Mouse (Mus musculus) neural tube, embryonic 11.5 days (tissue): ENCODE results near the gene Ctdsp2. TPM values are rescaled to one million over a fixed set of nuclear protein-coding genes. Genes with fewer than 3 reads are reported as not detected.
A peak's percentile ranks its signal among the peaks of the same experiment; 100 is the strongest.

Experiments used
- ATAC-seq: fragments of 200-750 bp; cut with Nextera tagmentation; 2 replicates; pipeline ENCODE4 v1.8.0; 2017; ENCODE audit warnings: moderate number of reproducible peaks, mild to moderate bottlenecking, moderate TSS enrichment, moderate library complexity; ENCODE audit not compliant: insufficient read depth, low FRiP score, low TSS enrichment
- DNase-seq: peaks from one replicate; pipeline ENCODE4 v3.0.0-alpha.2; 2015; ENCODE audit warnings: low spot score
- H3K27ac ChIP-seq: fragments of 300-500 bp; sonication (generic); 2 replicates; pipeline ENCODE4 v1.5.1; 2014; ENCODE audit warnings: low read depth, mild to moderate bottlenecking, low read length
- H3K27me3 ChIP-seq: fragments of 300-500 bp; sonication (generic); 2 replicates; pipeline ENCODE4 v1.6.1; 2014; ENCODE audit warnings: mild to moderate bottlenecking, low read length, mixed read lengths; ENCODE audit not compliant: control insufficient read depth, insufficient read depth
- H3K36me3 ChIP-seq: fragments of 300-500 bp; sonication (generic); 2 replicates; pipeline ENCODE4 v1.6.1; 2014; ENCODE audit warnings: mild to moderate bottlenecking, low read length, moderate library complexity, mixed read lengths; ENCODE audit not compliant: control insufficient read depth, insufficient read depth
- H3K4me1 ChIP-seq: fragments of 300-500 bp; sonication (generic); 2 replicates; pipeline ENCODE4 v1.6.1; 2014; ENCODE audit warnings: low read length, mixed read lengths; ENCODE audit not compliant: control insufficient read depth, insufficient read depth
- H3K4me2 ChIP-seq: fragments of 300-500 bp; sonication (generic); 2 replicates; pipeline ENCODE4 v1.6.1; 2014; ENCODE audit warnings: low read depth, mild to moderate bottlenecking, moderate library complexity
- H3K4me3 ChIP-seq: fragments of 300-500 bp; sonication (generic); 2 replicates; pipeline ENCODE4 v1.5.1; 2014; ENCODE audit warnings: low read depth, low read length
- H3K9ac ChIP-seq: fragments of 300-500 bp; sonication (generic); 2 replicates; pipeline ENCODE4 v1.6.1; 2014; ENCODE audit warnings: mild to moderate bottlenecking, low read length
- H3K9me3 ChIP-seq: fragments of 300-500 bp; sonication (generic); 2 replicates; pipeline ENCODE4 v1.6.1; 2016; ENCODE audit warnings: low read length; ENCODE audit not compliant: control insufficient read depth
- WGBS: fragments of 180-500 bp; shearing (Covaris S2); extraction: QIAGEN DNeasy Blood & Tissue Kit; methylation state at CpG from one replicate; pipeline ENCODE4 v1.1.7; 2014; 5-methylcytosine and 5-hydroxymethylcytosine counted together
- polyA plus RNA-seq: library from polyadenylated mRNA; unstranded; fragments of >200 nt; fragmentation: Nextera tagmentation; extraction: Ambion mirVana; gene quantifications from 2 replicates; pipeline ENCODE4 v1.2.1, GENCODE M21; 2014

Gene Ctdsp2
- polyA plus RNA-seq: 52.8 and 56.1 TPM in 2 replicates

DNA sequence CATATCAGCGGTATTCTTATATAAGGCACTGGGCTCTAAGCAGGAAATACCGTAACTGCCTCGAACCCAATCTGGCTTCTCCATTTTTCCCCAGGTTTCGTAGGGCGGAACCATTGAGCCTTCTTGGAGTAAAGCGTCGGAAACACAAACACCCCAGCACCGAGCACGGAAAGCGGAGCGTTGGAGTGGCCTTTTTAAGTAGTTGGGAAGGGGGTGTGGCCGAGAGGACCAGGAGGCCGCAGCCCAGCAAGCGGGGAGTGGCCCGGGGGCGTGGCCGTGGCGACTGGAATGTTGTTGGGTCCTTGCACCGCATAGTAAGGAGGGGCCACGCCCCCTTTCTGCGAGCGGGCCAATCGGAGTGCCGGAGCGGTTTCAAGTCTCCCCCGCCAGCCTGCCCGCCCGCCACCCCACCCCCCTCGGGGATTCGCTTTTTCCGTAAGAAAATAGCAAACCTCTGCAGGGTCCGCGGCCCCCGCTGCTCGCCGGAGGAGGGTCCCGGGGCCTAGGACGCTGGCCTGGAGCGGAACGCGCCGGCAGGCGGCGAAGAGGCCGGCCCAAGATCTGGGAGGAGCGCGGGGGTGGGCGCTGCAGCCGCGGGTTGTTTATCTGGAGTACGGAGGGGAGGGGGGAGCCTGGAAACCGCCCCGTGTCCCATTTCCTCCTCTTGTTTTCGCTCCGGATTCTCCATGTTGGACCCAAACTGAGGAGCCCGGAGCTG is at the start of gene Ctdsp2:
TSS of gene Ctdsp2 (plus strand) at position 441 of the 718 bp plus-strand sequence.
- Histone ChIP-seq H3K27ac (peak within 1 kb of the TSS; percentile 94), H3K36me3 (no peaks in the 10 kb centered on the region), H3K4me3 (peak within 1 kb of the TSS; percentile 100), H3K9ac (peak within 1 kb of the TSS; percentile 92), H3K9me3 (no peaks in the 10 kb centered on the region), H3K27me3 (no peaks in the 10 kb centered on the region), H3K4me2 (peak within 1 kb of the TSS; percentile 80), H3K4me1 (peaks cover 36% of the 10 kb centered on the region)
- ATAC-seq (peak; percentile 91), DNase-seq (peak; percentile 99)
- WGBS: 0% methylated on average over 44 of the region's 56 CpGs

DNA sequence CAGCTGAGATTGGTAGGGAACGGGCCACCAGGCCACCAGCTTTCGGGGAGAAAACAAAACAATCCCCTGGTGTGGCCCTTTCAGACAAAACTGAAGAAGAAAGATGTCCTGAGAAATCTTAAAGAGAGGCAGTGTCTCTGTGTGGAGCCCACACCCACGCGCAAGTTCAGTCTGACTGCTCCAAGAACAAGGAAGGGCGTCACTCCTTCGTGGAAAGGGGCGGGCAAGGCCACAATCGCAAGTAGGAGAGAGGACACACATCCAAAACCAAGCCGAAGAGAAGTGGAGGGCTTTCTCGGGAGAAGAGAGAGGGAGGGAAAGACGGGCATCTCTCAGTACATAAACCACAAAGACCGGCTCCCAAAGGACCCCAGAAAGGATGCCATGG is 49.7 kb upstream of the Ctdsp2 start:
- no peaks in the 10 kb centered on the region for H3K9me3 ChIP-seq
- peak overlapping the region; percentile 48 for H3K4me3 ChIP-seq
- WGBS: 25% methylated on average over 12 of the region's 12 CpGs
- ATAC-seq: no peak
- peak overlapping the region; percentile 69 for H3K9ac ChIP-seq
- H3K36me3 ChIP-seq: no peaks in the 10 kb centered on the region
- no peak overlapping the region for H3K27ac ChIP-seq
- peak overlapping the region; percentile 95 for H3K4me2 ChIP-seq
- H3K4me1 ChIP-seq: peaks cover 23% of the 10 kb centered on the region
- DNase-seq: no peak
- 0 out of 2 replicates have a peak, but pooled peaks cover 5% of the 10 kb centered on the region for H3K27me3 ChIP-seq

DNA sequence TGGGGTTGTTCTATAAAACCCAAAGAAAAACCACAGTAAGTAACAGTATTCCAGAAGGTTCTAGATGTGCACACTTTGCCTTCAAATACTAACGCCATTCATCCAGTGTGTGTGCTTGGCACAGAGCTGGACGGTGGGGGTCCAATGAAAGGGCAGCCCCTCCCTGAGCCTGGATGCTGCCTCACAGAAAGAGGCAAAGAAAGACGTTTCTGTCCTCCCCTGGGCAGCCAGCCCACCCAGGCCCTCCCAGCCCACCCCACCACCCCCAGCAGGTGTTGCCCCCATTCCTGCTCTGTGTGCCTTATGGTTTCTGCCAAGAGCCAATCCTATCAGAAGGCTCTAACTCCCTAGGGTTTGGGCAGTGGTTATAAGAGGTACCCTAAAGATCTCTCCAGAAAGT is 49.0 kb upstream of the Ctdsp2 start:
- no peak for ATAC-seq
- no peaks in the 10 kb centered on the region for H3K9me3 ChIP-seq
- H3K9ac ChIP-seq: no peak overlapping the region
- no peak overlapping the region for H3K4me3 ChIP-seq
- WGBS: 42% methylated on average over 3 of the region's 3 CpGs
- H3K27ac ChIP-seq: no peak overlapping the region
- no peaks in the 10 kb centered on the region for H3K36me3 ChIP-seq
- H3K27me3 ChIP-seq: 0 out of 2 replicates have a peak, but pooled peaks cover 5% of the 10 kb centered on the region
- no peak for DNase-seq
- no peak overlapping the region for H3K4me2 ChIP-seq
- H3K4me1 ChIP-seq: peaks cover 23% of the 10 kb centered on the region

DNA sequence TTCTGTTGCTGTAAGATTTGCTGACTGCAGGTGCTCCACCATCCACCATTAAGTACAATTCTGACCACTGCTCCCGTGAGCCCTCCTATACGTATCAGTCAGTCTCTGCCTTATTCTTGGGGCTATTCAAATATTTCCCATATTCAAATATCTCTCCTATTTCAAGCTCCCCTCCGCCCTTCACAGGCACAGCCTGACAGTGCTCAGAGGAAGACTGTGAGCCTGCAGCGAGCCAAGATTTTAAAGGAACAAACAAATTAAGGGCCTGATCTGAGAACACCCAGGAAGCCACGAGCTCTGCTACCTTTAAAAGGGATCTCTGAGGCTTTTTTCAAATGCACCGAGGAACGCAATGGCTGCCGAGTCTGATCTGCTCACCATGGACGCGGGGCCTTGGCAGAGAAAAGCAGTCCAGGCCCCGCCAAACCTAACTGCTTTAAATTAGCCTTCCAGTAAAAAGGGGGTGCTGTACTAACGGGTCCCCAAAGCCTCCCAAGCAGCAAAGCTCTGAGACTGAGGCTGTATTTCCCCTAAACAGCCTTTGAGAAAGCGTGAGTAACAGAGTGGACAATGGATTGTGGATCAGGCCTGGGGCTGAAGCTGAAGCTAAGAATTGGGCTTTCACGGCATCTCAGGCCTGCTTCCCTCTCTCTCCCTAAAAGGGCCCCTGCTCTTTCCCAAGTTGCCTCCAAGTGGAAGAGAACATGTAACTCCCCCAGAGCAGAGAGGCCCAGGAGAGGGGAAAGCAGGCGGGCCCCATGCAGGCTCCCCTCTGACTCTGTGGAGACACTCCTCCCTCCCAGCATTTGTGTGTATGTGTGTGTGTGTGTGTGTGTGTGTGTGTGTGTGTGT is 48.0 kb upstream of the Ctdsp2 start:
- no peaks in the 10 kb centered on the region for H3K9me3 ChIP-seq
- peak overlapping the region; percentile 31; the same call in 1 of the 2 replicates for H3K9ac ChIP-seq
- no peak overlapping the region for H3K4me2 ChIP-seq
- 38% methylated on average over 15 of the region's 15 CpGs for WGBS
- DNase-seq (peak; percentile 33), ATAC-seq (no peak)
- peaks cover 23% of the 10 kb centered on the region for H3K4me1 ChIP-seq
- H3K27me3 ChIP-seq: 0 out of 2 replicates have a peak, but pooled peaks cover 5% of the 10 kb centered on the region
- H3K4me3 ChIP-seq: no peak overlapping the region
- peak overlapping the region; percentile 47 for H3K27ac ChIP-seq
- H3K36me3 ChIP-seq: no peaks in the 10 kb centered on the region

DNA sequence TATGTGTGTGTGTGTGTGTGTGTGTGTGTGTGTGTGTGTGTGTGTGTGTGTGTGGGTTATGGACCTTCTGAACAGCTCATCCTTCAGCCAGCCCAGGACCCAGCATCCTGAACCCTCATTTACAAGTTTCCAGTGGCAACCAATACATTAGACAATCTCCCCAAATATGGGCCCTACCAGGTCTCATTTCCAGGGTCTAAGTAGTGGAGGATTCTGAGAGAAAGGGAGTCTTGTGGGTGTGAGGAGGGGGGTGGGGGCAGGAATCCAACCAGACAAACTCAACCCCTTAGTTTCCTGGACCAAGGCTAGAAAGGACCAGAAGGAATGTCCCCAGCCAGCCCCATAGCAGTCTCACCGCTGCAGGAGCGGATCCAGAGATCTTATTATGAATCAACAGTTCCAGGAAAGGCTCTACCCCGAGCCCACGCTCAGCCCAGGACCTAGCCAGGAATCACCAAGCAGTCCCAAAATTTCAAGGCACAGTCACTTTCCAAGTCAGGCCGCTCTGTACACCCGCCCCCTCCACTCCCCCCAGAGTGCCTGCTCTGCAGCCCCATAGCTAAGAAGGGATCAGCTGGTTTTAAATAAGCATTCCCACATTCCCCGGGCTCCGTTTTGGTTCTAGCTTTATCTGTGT is 47.3 kb upstream of the Ctdsp2 start:
- H3K36me3 ChIP-seq: no peaks in the 10 kb centered on the region
- H3K9me3 ChIP-seq: no peaks in the 10 kb centered on the region
- H3K27ac ChIP-seq: no peak overlapping the region
- peaks cover 23% of the 10 kb centered on the region for H3K4me1 ChIP-seq
- no peak overlapping the region for H3K9ac ChIP-seq
- no peak for ATAC-seq
- H3K27me3 ChIP-seq: 0 out of 2 replicates have a peak, but pooled peaks cover 5% of the 10 kb centered on the region
- H3K4me3 ChIP-seq: no peak overlapping the region
- DNase-seq: no peak
- no peak overlapping the region for H3K4me2 ChIP-seq
- 79% methylated on average over 8 of the region's 8 CpGs for WGBS

DNA sequence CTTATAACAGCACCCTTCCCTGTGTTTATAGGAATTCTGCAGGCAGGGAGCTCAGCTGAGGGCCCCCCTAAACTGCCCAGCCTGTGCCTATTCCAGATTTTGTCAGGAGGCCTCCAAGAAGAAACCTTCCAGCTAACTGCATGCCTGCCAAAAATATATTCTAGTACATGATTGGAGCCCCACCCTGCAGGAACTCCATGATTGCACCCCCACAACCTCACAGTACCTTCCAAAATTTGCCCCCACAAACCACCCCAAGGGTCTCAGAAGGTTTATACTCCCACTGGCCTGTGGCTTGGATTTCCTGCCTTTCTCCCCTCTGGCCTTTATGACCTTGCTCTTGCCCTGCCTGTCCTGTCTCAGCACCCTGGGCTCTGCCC is 46.8 kb upstream of the Ctdsp2 start:
- no peak overlapping the region for H3K9ac ChIP-seq
- no peak for DNase-seq
- no peaks in the 10 kb centered on the region for H3K36me3 ChIP-seq
- no peak overlapping the region for H3K27ac ChIP-seq
- no peak overlapping the region for H3K4me2 ChIP-seq
- H3K27me3 ChIP-seq: 0 out of 2 replicates have a peak, but pooled peaks cover 5% of the 10 kb centered on the region
- H3K9me3 ChIP-seq: no peaks in the 10 kb centered on the region
- peaks cover 23% of the 10 kb centered on the region for H3K4me1 ChIP-seq
- H3K4me3 ChIP-seq: no peak overlapping the region
- ATAC-seq: no peak

DNA sequence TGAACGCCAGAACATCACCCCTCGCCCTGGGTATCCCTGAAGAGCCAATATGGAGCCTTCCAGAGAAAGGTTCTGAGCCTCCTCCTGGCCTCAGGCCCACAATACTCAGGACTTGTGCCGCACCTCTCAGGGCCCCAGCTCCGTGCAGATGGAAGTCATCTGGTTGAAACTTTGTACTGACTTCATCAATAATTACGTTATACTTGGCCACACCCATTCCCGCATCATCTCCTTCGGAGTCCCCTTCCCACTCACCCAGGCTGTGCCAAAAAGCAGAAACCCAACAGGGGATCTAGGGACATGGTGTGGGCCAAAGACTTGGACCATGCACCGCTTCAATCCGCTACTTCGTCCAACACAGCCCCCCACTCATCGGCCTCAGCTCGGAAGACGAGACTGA is 44.0 kb upstream of the Ctdsp2 start:
- no peak overlapping the region for H3K9ac ChIP-seq
- WGBS: 91% methylated on average over 13 of the region's 13 CpGs
- DNase-seq (no peak), ATAC-seq (no peak)
- no peak overlapping the region for H3K4me2 ChIP-seq
- H3K27me3 ChIP-seq: 0 out of 2 replicates have a peak, but pooled peaks cover 1% of the 10 kb centered on the region
- H3K9me3 ChIP-seq: peaks cover 3% of the 10 kb centered on the region; the same call in 1 of the 2 replicates
- H3K36me3 ChIP-seq: no peaks in the 10 kb centered on the region
- H3K27ac ChIP-seq: no peak overlapping the region
- no peak overlapping the region for H3K4me3 ChIP-seq
- peaks cover 8% of the 10 kb centered on the region; the same call in 1 of the 2 replicates for H3K4me1 ChIP-seq

DNA sequence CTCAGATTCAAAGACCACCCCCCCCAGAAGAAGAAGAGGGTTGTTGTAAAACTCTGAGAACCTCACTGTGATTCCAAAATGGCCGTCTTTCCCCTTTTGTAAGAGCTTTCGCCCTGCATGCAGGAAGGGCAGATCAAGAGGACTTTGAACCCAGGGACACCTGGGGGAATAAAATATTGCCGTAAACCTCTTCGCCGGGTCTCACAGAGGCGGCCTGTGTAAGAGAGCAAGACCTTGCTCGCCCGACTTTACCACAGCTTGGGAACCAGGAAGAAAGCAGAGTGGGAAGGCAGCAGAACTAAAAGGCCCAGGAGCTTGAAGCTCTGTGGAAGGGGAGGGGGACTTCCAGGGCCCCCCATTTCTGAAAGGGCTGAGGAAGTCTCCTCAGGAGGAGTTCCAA is 43.4 kb upstream of the Ctdsp2 start:
- DNase-seq: no peak
- ATAC-seq: no peak
- no peak overlapping the region for H3K27ac ChIP-seq
- peaks cover 7% of the 10 kb centered on the region; the same call in 1 of the 2 replicates for H3K4me1 ChIP-seq
- H3K36me3 ChIP-seq: no peaks in the 10 kb centered on the region
- no peak overlapping the region for H3K9ac ChIP-seq
- no peaks in the 10 kb centered on the region for H3K27me3 ChIP-seq
- WGBS: 67% methylated on average over 8 of the region's 8 CpGs
- H3K9me3 ChIP-seq: peaks cover 3% of the 10 kb centered on the region; the same call in 1 of the 2 replicates
- no peak overlapping the region for H3K4me3 ChIP-seq
- no peak overlapping the region for H3K4me2 ChIP-seq
